Mouse (Mus musculus): ENCODE results near the gene Casc3. TPM values are rescaled to one million over a fixed set of nuclear protein-coding genes. Genes with fewer than 3 reads are reported as not detected.

The Casc3 gene
- polyA plus RNA-seq, 1 experiment, result 10.6 TPM

- TF ChIP-seq GATA1 (IDR thresholded peaks at IDR 0.05; ENCODE audit: borderline replicate concordance, low read length), result no peak
- no peak for TF ChIP-seq FLI1 (IDR thresholded peaks at IDR 0.05; ENCODE audit: low read length)
- no peaks in the 10 kb centered on the region for H3K27me3 ChIP-seq (replicated peaks)
- H3K36me3 ChIP-seq (replicated peaks; ENCODE audit: low read length), result peaks cover 49% of the 10 kb centered on the region
- no peaks in the 10 kb centered on the region for H3K9me3 ChIP-seq
- peak overlapping the region; percentile 92 for H3K4me3 ChIP-seq (replicated peaks)
- peaks cover 99% of the 10 kb centered on the region for H3K4me1 ChIP-seq
Measured at GRCm38 (mm10) chr11:98771844-98772525, 32.7 kb upstream of the Casc3 start.

GRCm38 (mm10) chr11:98772667-98773171, 32.0 kb upstream of the Casc3 start:
- Histone ChIP-seq H3K9me3 (no peaks in the 10 kb centered on the region), H3K4me1 (peaks cover 99% of the 10 kb centered on the region), H3K4me3 (replicated peaks) (peak overlapping the region; percentile 92), H3K27me3 (replicated peaks) (no peaks in the 10 kb centered on the region), H3K36me3 (replicated peaks; ENCODE audit: low read length) (peaks cover 45% of the 10 kb centered on the region)
- TF ChIP-seq FLI1 (IDR thresholded peaks at IDR 0.05; ENCODE audit: low read length) (no peak), GATA1 (IDR thresholded peaks at IDR 0.05; ENCODE audit: borderline replicate concordance, low read length) (no peak)

- H3K36me3 ChIP-seq (replicated peaks; ENCODE audit: low read length), result peaks cover 35% of the 10 kb centered on the region
- H3K27me3 ChIP-seq (replicated peaks), result no peaks in the 10 kb centered on the region
- H3K4me3 ChIP-seq (replicated peaks), result peak overlapping the region; percentile 92
- H3K9me3 ChIP-seq, result no peaks in the 10 kb centered on the region
- peaks cover 97% of the 10 kb centered on the region for H3K4me1 ChIP-seq
- TF ChIP-seq GATA1 (IDR thresholded peaks at IDR 0.05; ENCODE audit: borderline replicate concordance, low read length), result no peak
- no peak for TF ChIP-seq FLI1 (IDR thresholded peaks at IDR 0.05; ENCODE audit: low read length)
Measured at GRCm38 (mm10) chr11:98773635-98774295, 30.9 kb upstream of the Casc3 start.

- Histone ChIP-seq H3K27me3 (replicated peaks) (no peaks in the 10 kb centered on the region), H3K9me3 (no peaks in the 10 kb centered on the region), H3K36me3 (replicated peaks; ENCODE audit: low read length) (peaks cover 26% of the 10 kb centered on the region), H3K4me1 (peaks cover 93% of the 10 kb centered on the region), H3K4me3 (replicated peaks) (peak within 1 kb of the TSS; percentile 92)
- no peak for TF ChIP-seq GATA1 (IDR thresholded peaks at IDR 0.05; ENCODE audit: borderline replicate concordance, low read length)
- TF ChIP-seq FLI1 (IDR thresholded peaks at IDR 0.05; ENCODE audit: low read length), result no peak
Measured at GRCm38 (mm10) chr11:98774582-98775347, 29.9 kb upstream of the Casc3 start, which contains the start of gene Nr1d1. TSS of gene Nr1d1 (minus strand) at chr11:98775333.

- no peaks in the 10 kb centered on the region for H3K9me3 ChIP-seq
- H3K36me3 ChIP-seq (replicated peaks; ENCODE audit: low read length), result peaks cover 19% of the 10 kb centered on the region
- H3K4me1 ChIP-seq, result peaks cover 91% of the 10 kb centered on the region
- H3K4me3 ChIP-seq (replicated peaks), result peak overlapping the region; percentile 92
- no peaks in the 10 kb centered on the region for H3K27me3 ChIP-seq (replicated peaks)
- no peak for TF ChIP-seq GATA1 (IDR thresholded peaks at IDR 0.05; ENCODE audit: borderline replicate concordance, low read length)
- no peak for TF ChIP-seq FLI1 (IDR thresholded peaks at IDR 0.05; ENCODE audit: low read length)
Measured at GRCm38 (mm10) chr11:98775348-98776051, 29.2 kb upstream of the Casc3 start.

- TF ChIP-seq GATA1 (IDR thresholded peaks at IDR 0.05; ENCODE audit: borderline replicate concordance, low read length) (no peak), FLI1 (IDR thresholded peaks at IDR 0.05; ENCODE audit: low read length) (no peak)
- Histone ChIP-seq H3K4me1 (peaks cover 85% of the 10 kb centered on the region), H3K27me3 (replicated peaks) (no peaks in the 10 kb centered on the region), H3K9me3 (no peaks in the 10 kb centered on the region), H3K36me3 (replicated peaks; ENCODE audit: low read length) (peaks cover 12% of the 10 kb centered on the region), H3K4me3 (replicated peaks) (peak overlapping the region; percentile 92)
Measured at GRCm38 (mm10) chr11:98776052-98776764, 28.5 kb upstream of the Casc3 start.

- Histone ChIP-seq H3K9me3 (no peaks in the 10 kb centered on the region), H3K27me3 (replicated peaks) (no peaks in the 10 kb centered on the region), H3K36me3 (replicated peaks; ENCODE audit: low read length) (peaks cover 4% of the 10 kb centered on the region), H3K4me3 (replicated peaks) (peak overlapping the region; percentile 92), H3K4me1 (peaks cover 85% of the 10 kb centered on the region)
- no peak for TF ChIP-seq GATA1 (IDR thresholded peaks at IDR 0.05; ENCODE audit: borderline replicate concordance, low read length)
- TF ChIP-seq FLI1 (IDR thresholded peaks at IDR 0.05; ENCODE audit: low read length), result no peak
Measured at GRCm38 (mm10) chr11:98776843-98777590, 27.7 kb upstream of the Casc3 start.

- H3K27me3 ChIP-seq (replicated peaks), result no peaks in the 10 kb centered on the region
- no peak for TF ChIP-seq FLI1 (IDR thresholded peaks at IDR 0.05; ENCODE audit: low read length)
- TF ChIP-seq GATA1 (IDR thresholded peaks at IDR 0.05; ENCODE audit: borderline replicate concordance, low read length), result no peak
- no peaks in the 10 kb centered on the region for H3K9me3 ChIP-seq
- peaks cover 2% of the 10 kb centered on the region for H3K36me3 ChIP-seq (replicated peaks; ENCODE audit: low read length)
- peak overlapping the region; percentile 62 for H3K4me3 ChIP-seq (replicated peaks)
- peaks cover 85% of the 10 kb centered on the region for H3K4me1 ChIP-seq
Measured at GRCm38 (mm10) chr11:98777888-98778287, 26.8 kb upstream of the Casc3 start.
